Mouse (Mus musculus) central nervous system, embryonic 18 days (tissue): ENCODE measurements around the gene Crabp2. TPM values are rescaled to one million over a fixed set of nuclear protein-coding genes. Genes with fewer than 3 reads are reported as not detected.

Experiments
- polyA plus RNA-seq: library from polyadenylated mRNA; depleted of rRNA; stranded (reverse); fragments of >200 nt; gene quantifications from 2 replicates; pipeline ENCODE4 v1.2.3, GENCODE M21; 2012; rRNA removed

The Crabp2 gene
- polyA plus RNA-seq, result 13.0 and 16.9 TPM in 2 replicates

DNA sequence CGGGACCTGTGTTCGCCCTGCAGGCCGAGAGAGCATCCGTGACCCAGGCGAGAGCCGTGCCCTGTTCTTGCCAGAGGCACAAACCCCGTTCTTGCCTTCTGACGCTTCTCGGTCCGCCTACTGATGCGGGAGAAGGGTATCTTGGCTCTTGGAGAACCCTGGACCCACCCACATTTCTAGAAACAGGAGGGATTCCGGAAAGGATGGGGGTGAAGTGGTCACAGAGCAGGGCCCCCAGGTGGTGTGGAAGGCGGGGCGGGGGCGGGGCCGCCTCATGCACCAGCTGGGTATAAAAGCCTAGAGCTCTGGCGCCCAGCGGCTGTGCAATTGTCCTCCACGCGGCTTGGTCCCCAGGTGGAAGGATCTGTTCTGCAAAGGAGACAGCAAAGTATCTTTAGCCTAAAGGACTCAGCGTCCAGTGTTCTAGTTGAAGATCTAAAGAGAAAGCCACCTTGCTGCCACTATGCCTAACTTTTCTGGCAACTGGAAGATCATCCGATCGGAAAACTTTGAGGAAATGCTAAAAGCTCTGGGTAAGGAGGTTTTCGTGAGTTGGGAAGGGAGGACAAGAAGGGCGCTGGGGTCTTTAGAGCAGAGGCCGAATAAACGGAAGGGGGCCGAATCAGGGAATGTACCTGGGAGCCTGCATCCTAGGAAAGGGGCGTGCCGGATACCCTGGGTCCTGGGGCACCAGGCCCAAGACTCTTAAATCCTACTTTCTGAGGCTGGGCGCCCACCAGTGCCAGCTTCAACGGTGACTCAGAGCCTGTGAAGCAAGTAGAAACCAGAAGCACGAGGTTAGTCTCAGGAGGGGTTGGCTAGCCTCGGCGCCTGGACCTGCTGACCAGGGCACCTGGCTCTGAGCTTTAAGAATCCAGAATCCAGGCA lies at the start of gene Crabp2:
TSS of gene Crabp2 (plus strand) at position 289 of the 888 bp plus-strand sequence.

DNA sequence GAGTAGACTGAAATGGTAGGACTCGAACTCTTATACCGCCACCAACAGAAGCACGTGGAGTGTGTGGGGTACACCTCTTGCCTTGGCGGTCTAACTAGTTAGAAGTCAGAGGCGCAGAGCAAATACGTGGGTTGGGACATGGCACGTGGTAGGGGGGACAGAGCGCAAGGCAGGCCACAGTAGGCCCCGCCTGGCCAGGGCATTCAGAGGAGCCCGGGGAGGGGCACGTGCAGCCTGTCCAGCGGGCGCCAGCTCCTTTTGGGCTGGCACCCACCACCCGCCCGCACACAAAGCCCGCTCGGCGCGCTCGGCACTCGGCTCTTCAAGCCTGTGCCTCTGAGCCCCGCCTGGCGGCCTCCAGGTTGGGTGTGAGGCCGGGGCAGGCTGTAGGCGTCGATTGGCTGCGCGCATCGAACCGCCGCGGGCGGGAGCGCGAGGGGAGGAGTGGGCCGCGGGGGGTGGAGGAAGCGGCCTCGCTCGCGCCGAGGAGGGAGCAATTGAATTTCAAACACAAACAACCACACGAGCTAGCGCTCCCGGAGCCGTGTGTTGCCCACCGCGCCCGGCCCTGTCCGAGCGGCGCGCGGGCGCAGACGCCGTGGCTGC lies 42.5 kb upstream of the Crabp2 start, which contains the start of gene Hdgf:
TSS of gene Hdgf (plus strand) at position 442 of the 606 bp plus-strand sequence.

DNA sequence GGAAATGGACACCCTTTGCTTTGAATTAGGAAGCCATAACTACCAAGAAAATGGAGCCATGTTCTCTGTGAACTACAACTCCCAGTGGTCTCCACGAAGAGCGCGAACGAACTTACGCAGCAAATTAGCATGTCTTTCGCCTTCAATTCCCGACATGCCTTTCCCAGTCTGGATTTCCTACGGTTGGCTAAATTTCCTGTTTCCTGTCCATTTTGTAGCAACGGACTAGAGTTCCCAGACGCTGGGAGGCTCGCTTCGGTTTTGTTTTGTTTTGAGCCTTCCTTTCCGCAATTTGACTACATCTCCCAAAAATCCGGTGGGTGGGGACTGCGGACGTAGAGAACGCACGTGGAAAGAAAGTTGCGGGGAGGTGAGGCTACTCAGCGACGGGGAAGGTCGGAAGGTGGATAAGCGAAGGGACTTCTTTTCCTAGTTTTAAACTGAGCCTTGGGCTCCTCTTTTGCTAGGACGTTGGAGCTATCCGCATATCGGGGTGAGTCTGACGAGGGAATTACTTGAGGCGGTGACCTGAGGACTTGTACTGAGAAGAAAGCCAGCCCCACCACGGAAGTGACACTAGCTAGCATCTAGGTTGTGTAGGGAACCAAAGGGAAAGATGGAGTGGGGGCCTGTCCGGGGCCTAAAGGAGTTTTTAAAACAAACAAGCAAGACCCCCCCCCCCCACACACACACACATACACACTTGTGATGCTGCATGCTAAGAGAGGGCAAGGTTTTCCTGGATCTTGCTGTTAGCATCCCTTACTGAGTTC lies 28.9 kb upstream of the Crabp2 start, which contains the start of gene Mrpl24:
TSS of gene Mrpl24 (plus strand) at position 171 of the 773 bp plus-strand sequence.

DNA sequence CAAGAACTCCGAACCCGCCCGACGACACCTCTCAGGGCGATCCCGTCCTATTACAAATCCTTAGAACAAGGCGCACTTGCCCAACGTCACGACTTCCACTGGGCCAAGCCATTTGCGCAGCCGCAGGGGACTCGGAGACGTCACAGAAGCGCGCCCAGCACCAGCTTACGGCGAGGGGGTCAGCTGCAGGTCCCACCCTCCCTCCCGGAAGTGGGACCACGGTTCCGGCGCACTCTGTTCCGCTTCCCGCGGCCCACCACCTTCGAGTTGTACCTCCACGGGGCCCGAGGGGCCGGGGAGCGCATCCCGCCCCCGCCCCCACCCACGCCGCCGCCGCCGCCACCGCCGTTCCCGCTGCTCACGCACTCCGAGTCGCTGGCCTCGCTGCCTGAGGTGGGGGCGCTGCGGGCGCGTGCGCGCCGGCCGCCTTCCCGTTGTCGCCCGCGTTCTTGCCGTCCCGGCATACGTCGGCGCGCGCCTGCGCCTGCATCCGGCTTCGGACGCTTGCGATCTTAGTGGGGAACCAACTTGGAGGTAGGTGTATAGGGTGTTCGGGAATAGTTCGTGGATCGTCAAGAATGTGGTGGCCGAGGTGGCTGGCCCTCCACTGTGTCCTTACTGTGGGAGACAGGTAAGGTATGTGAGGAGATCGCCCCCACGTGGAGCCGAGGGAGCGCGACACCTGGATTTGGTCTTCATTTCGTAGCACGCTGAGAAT lies 18.2 kb upstream of the Crabp2 start, which contains the start of the genes Isg20l2 and Rrnad1:
TSS of gene Isg20l2 (plus strand) at position 237 of the 718 bp plus-strand sequence.
TSS of gene Rrnad1 (minus strand) at position 640 of the 718 bp plus-strand sequence.

DNA sequence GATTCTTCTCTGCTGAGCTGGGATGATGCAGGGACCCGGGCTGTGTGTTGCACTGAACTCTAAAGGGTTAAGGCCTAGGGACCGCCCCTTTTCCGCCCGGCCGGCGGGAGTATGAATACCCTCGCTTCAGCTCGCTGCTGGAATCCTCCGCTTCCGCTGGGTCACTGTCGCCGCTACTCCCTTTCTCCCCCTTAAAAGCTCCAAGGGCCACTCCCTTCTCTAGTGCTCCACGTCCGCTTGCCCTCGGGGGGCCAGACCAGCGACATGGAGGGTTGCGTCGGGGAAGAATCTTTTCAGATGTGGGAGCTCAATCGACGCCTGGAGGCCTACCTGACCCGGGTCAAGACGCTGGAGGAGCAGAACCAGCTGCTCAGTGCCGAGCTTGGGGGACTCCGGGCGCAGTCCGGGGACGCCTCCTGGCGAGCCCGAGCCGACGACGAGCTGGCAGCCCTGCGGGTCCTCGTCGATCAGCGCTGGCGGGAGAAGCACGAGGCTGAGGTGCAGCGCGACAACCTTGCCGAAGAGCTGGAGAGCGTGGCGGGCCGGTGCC lies 22.5 kb downstream of the Crabp2 start, which contains the start of gene Nes:
TSS of gene Nes (plus strand) at position 140 of the 550 bp plus-strand sequence.

DNA sequence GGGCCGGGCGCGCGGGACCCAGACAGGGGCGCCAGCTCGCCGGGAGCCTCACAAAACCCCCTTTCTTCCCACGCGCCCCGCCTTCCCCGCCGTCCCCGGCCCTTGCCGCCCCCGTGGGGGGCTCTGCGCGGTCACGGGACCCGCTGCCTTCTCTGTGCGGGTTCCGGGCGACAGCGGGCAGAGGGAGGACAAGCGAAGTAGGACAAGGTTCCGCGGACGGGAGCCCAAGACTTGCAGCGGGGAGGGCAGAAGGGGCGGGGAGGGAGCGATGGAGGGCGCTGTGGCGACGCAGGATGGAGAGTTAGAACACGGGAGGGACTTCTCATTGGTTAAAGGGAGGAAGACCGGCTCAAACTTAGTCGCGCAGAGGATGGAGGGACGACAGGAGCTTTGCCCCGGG lies 51.7 kb downstream of the Crabp2 start, which contains the start of gene Bcan:
TSS of gene Bcan (minus strand) at position 50 of the 400 bp plus-strand sequence.

Other genes starting within 250 kb of the Crabp2 start
- gene Lrrc71, start 200.0 kb upstream of the Crabp2 start, polyA plus RNA-seq, result 0.97 and 1.6 TPM in 2 replicates
- gene Ntrk1, start 153.5 kb upstream of the Crabp2 start, polyA plus RNA-seq, result 1.8 and 4.8 TPM in 2 replicates
- gene Insrr, start 151.7 kb upstream of the Crabp2 start, polyA plus RNA-seq, result 1.3 and 1.5 TPM in 2 replicates
- 8.9 and 9.2 TPM in 2 replicates for gene Pear1, start 124.4 kb upstream of the Crabp2 start, polyA plus RNA-seq
- 0.01 TPM in 1 of 2 replicates, not detected in the other for gene Sh2d2a, start 101.9 kb upstream of the Crabp2 start, polyA plus RNA-seq
- 45.4 and 48.6 TPM in 2 replicates for gene Prcc, start 63.1 kb upstream of the Crabp2 start, polyA plus RNA-seq
- gene Hdgf, start 42.3 kb upstream of the Crabp2 start, polyA plus RNA-seq, result 150 and 157 TPM in 2 replicates
- gene Mrpl24, start 29.2 kb upstream of the Crabp2 start, polyA plus RNA-seq, result 75.9 and 78.5 TPM in 2 replicates
- 21.5 and 21.7 TPM in 2 replicates for gene Isg20l2, start 18.4 kb upstream of the Crabp2 start, polyA plus RNA-seq
- gene Rrnad1, start 17.9 kb upstream of the Crabp2 start, polyA plus RNA-seq, result 48.3 and 48.6 TPM in 2 replicates
- 14.2 and 14.3 TPM in 2 replicates for gene Nes, start 22.4 kb downstream of the Crabp2 start, polyA plus RNA-seq
- 121 and 130 TPM in 2 replicates for gene Bcan, start 51.6 kb downstream of the Crabp2 start, polyA plus RNA-seq
- 0.70 and 0.87 TPM in 2 replicates for gene Hapln2, start 78.9 kb downstream of the Crabp2 start, polyA plus RNA-seq
- gene Gpatch4, start 94.4 kb downstream of the Crabp2 start, polyA plus RNA-seq, result 13.5 and 16.7 TPM in 2 replicates
- gene Naxe, start 109.8 kb downstream of the Crabp2 start, polyA plus RNA-seq, result 82.0 and 87.5 TPM in 2 replicates
- not detected in 2 replicates for gene Ttc24, start 129.6 kb downstream of the Crabp2 start, polyA plus RNA-seq
- 4.9 and 5.1 TPM in 2 replicates for gene Iqgap3, start 133.3 kb downstream of the Crabp2 start, polyA plus RNA-seq
- 45.6 and 57.2 TPM in 2 replicates for gene Mef2d, start 193.7 kb downstream of the Crabp2 start, polyA plus RNA-seq